Mouse (Mus musculus) thymus, adult 2 months (tissue): Measurements from ENCODE around the gene Platr17. TPM values are rescaled to one million over a fixed set of nuclear protein-coding genes. Genes with fewer than 3 reads are reported as not detected.
A peak's percentile ranks its signal among the peaks of the same experiment; 100 is the strongest.
"Not testable (repeated sequence)": the region's sequence is repeated elsewhere in the genome, so short reads cannot be mapped to it uniquely, and the experiment has no call there.

Experiments used
- DNase-seq: peaks from one replicate; pipeline ENCODE4 v3.0.0; 2021
- H3K27ac ChIP-seq: fragments of 200-500 bp; 2 replicates; pipeline ENCODE4 v1.5.1; 2012; ENCODE audit warnings: low read length, control low read depth; ENCODE audit not compliant: control insufficient read depth, insufficient read depth
- H3K27me3 ChIP-seq: fragments of 200-500 bp; 2 replicates; pipeline ENCODE4 v1.6.1; 2012; ENCODE audit warnings: mild to moderate bottlenecking, low read length, moderate library complexity, mixed read lengths; ENCODE audit not compliant: control insufficient read depth, insufficient read depth
- H3K36me3 ChIP-seq: fragments of 200-500 bp; 2 replicates; pipeline ENCODE4 v1.6.1; 2012; ENCODE audit warnings: mild to moderate bottlenecking, low read length, moderate library complexity; ENCODE audit not compliant: control insufficient read depth, insufficient read depth
- H3K4me1 ChIP-seq: fragments of 200-500 bp; replicated peaks from 2 replicates; pipeline ENCODE4 v1.6.1; 2012; ENCODE audit warnings: low read length; ENCODE audit not compliant: control insufficient read depth, insufficient read depth
- H3K4me3 ChIP-seq: fragments of 200-500 bp; 2 replicates; pipeline ENCODE4 v1.5.1; 2012; ENCODE audit warnings: mild to moderate bottlenecking, low read length, control low read depth, moderate library complexity; ENCODE audit not compliant: control insufficient read depth, insufficient read depth
- CTCF ChIP-seq: fragments of 200-500 bp; IDR thresholded peaks from 2 replicates; pipeline ENCODE4 v1.5.1; 2012; ENCODE audit warnings: mild to moderate bottlenecking, control low read depth, low read length, moderate library complexity, borderline replicate concordance; ENCODE audit not compliant: control insufficient read depth, poor library complexity, insufficient read depth; ENCODE audit errors: extremely low read depth
- POLR2A ChIP-seq: fragments of 200-500 bp; IDR thresholded peaks from 2 replicates; pipeline ENCODE4 v1.6.1; 2012; ENCODE audit warnings: mild to moderate bottlenecking, low read length, control low read depth, moderate library complexity; ENCODE audit not compliant: control insufficient read depth, poor library complexity, insufficient read depth; ENCODE audit errors: extremely low read depth
- WGBS: fragments of 180-500 bp; shearing (Covaris S2); methylation state at CpG from one replicate; pipeline ENCODE4 v1.1.7; 2018; 5-methylcytosine and 5-hydroxymethylcytosine counted together
- polyA plus RNA-seq: library from polyadenylated mRNA; depleted of rRNA; stranded (reverse); fragments of >200 nt; gene quantifications from 2 replicates; pipeline ENCODE4 v1.2.3, GENCODE M21; 2012

Gene Platr17
- polyA plus RNA-seq, 1 experiment, result 0.69 TPM

GRCm38 (mm10) chr17:33948090-33948904 lies 43.4 kb downstream of the Platr17 start:
- 86% methylated on average over 22 of the region's 22 CpGs for WGBS
- Histone ChIP-seq H3K27ac (peak overlapping the region; percentile 40), H3K4me1 (peaks cover 56% of the 10 kb centered on the region), H3K27me3 (no peaks in the 10 kb centered on the region), H3K36me3 (peaks cover 6% of the 10 kb centered on the region; the same call in 1 of the 2 replicates), H3K4me3 (no peak overlapping the region)
- TF ChIP-seq CTCF (no peak), POLR2A (no peak)
- no peak for DNase-seq

DNA sequence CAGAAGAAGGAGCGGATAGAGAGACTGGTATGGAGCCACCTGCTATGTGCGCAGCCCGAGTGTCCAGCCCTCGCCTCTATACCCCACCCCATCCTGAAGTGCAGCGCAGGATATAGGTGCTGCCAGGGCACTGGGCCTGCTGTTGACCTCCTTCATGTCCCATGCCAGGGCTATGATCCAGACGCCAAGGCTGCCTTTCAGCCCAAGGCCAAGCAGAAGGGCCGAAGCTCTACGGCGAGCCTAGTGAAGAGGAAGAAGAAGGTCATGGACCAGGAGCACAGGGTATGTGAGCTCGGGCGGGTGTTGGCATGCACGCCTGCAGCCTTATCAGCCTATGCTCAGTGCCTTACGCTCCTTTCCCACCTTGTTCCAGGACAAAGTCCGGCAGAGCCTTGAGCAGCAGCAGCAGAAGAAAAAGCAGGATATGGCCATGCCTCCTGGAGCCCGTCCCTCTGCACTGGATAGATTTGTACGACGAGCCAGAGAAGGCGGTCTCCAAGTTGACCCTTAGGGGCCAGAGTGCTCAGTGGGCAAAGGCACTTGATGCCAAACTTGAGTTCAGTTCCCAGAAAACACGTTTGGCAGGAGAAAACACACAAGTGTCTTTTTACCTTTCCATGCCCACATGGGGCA lies 44.1 kb downstream of the Platr17 start:
- WGBS, result 96% methylated on average over 19 of the region's 19 CpGs
- H3K4me1 ChIP-seq, result peaks cover 56% of the 10 kb centered on the region

GRCm38 (mm10) chr17:33950131-33950625 lies 45.2 kb downstream of the Platr17 start:
- Histone ChIP-seq H3K4me3 (peak overlapping the region; percentile 84), H3K36me3 (peaks cover 7% of the 10 kb centered on the region; the same call in 1 of the 2 replicates), H3K27me3 (no peaks in the 10 kb centered on the region), H3K4me1 (peaks cover 64% of the 10 kb centered on the region), H3K27ac (no peak overlapping the region)
- no peak for TF ChIP-seq CTCF
- no peak for TF ChIP-seq POLR2A
- 90% methylated on average over 10 of the region's 10 CpGs for WGBS
- no peak for DNase-seq

More for the DNA sequence above, 44.1 kb downstream of the Platr17 start:
- H3K4me3 ChIP-seq, result no peak overlapping the region
- no peaks in the 10 kb centered on the region for H3K27me3 ChIP-seq
- DNase-seq, result no peak
- TF ChIP-seq POLR2A (no peak), CTCF (no peak)
- H3K27ac ChIP-seq, result no peak overlapping the region
- H3K36me3 ChIP-seq, result peaks cover 7% of the 10 kb centered on the region; the same call in 1 of the 2 replicates

DNA sequence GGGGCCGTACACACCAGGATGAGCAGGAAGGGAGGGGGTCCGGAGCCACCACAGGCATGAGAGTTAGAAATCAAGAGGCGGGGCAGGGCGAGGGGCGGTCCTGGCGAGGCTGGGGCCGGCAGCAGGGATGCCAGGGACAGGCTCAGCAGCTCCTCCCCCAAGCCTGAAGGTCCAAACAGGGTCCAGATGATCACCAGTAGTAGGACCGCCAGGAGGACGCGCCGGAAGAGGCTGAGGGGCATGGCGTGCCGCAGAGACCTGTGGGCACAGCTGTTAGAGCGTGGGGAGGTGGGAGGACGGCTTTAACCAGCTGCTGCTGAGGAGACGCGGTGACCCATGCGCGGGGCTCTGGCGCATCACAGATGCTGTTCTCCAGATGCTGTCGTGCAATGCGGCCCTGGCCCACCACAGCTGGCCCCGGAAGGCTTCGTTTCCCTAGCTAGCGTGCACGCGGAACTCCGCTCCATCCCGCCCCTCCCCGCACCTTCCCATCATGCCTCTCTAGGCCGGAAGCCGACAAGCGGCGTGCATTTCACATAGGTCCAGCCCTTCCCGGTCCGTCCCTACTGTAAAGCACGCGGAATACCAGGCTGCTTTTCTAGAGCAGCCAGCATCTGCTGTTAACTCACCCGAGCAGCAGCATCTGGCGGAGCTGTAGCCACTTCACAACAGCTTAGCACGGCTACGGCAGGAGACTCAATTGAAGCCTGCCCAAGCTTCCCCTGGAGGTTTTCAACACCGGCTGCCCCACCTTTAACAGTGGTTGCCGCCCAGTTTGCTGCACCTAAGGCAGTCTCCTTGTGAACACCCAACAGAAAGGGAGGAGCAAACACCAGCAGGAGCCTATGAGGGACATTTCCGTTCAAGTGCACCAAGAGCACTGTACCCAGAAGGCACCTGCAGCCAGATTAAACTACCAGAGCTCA lies 46.3 kb downstream of the Platr17 start, which contains the start of gene B3galt4:
Gene B3galt4, minus strand, starts transcription at position 468 of the 926 bp plus-strand sequence.
- Histone ChIP-seq H3K4me1 (peaks cover 64% of the 10 kb centered on the region), H3K36me3 (peaks cover 7% of the 10 kb centered on the region; the same call in 1 of the 2 replicates), H3K27me3 (no peaks in the 10 kb centered on the region), H3K4me3 (peak within 1 kb of the TSS; percentile 84), H3K27ac (peak within 1 kb of the TSS; percentile 55)
- DNase-seq, result peak; percentile 79
- peak; percentile 27; the same call in 1 of the 2 replicates for TF ChIP-seq CTCF
- peak; percentile 77 for TF ChIP-seq POLR2A
- under 1% methylated on average over 45 of the region's 45 CpGs for WGBS

GRCm38 (mm10) chr17:33952015-33952414 lies 47.1 kb downstream of the Platr17 start:
- H3K4me3 ChIP-seq, H3K36me3 ChIP-seq, H3K27me3 ChIP-seq, DNase-seq: not testable (repeated sequence)
- 88% methylated on average over 13 of the region's 13 CpGs for WGBS
- Histone ChIP-seq H3K4me1 (peaks cover 58% of the 10 kb centered on the region), H3K27ac (peak overlapping the region; percentile 25; the same call in 1 of the 2 replicates)

DNA sequence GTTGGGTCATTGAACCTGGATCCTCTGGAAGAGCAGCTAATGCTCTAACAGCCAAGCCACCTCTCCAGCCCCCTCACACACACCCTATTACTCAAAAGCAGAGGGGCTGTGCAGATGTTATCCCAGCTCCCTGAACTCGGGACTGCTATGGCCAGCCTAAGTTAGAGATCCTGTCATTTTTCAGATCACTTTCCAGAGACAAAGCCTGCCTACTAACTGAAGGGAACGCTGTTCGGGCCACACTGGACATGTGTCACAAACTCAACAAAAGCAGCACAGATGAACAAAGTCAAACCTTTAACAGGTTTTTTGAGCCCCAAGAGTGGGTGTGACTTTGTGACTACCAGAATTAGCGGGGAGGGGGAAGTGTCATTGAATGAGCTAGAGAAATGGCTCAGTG lies 47.9 kb downstream of the Platr17 start:
- no peak overlapping the region for H3K4me3 ChIP-seq
- 88% methylated on average over 4 of the region's 4 CpGs for WGBS

More for the DNA sequence above, 47.9 kb downstream of the Platr17 start:
- Histone ChIP-seq H3K27me3 (no peaks in the 10 kb centered on the region), H3K4me1 (peaks cover 50% of the 10 kb centered on the region), H3K36me3 (peaks cover 7% of the 10 kb centered on the region; the same call in 1 of the 2 replicates), H3K27ac (no peak overlapping the region)
- no peak for DNase-seq
- no peak for TF ChIP-seq CTCF
- TF ChIP-seq POLR2A, result no peak
